ENCODE assay signal across 20 mouse cellular contexts in genomic region chr4:130882762-130883161, GRCm38 (mm10). TPM values are rescaled to one million over a fixed set of nuclear protein-coding genes. Genes with fewer than 3 reads are reported as not detected.
DNase-seq lines count a peak whose midpoint lies in the region; ATAC-seq lines count a peak whose summit lies in the region.
"Had no signal": no experiment of that assay in that cellular context is flagged by ENCODE, and none has a peak within 500 bp of the region (broad histone marks: within the 10 kb centered on the region; RNA-seq: fewer than 3 reads in every experiment).

No protein-coding gene starts in this region.

- peaks cover 9% of the 10 kb centered on the region for H3K27me3 ChIP-seq in heart, embryonic 13.5 days (replicated peaks)

- no peaks in the 10 kb centered on the region for H3K36me3 ChIP-seq in heart, embryonic 13.5 days
- H3K36me3 ChIP-seq: embryonic facial prominence, embryonic 13.5 days; embryonic facial prominence, embryonic 15.5 days; forebrain, embryonic 10.5 days; forebrain, embryonic 12.5 days had no signal

- H3K9me3 ChIP-seq in heart, embryonic 13.5 days = no peaks in the 10 kb centered on the region
- H3K9me3 ChIP-seq: embryonic facial prominence, embryonic 13.5 days; embryonic facial prominence, embryonic 15.5 days; forebrain, embryonic 10.5 days; forebrain, embryonic 12.5 days had no signal

- no peak overlapping the region for H3K27ac ChIP-seq in heart, embryonic 13.5 days (replicated peaks)
- H3K27ac ChIP-seq: embryonic facial prominence, embryonic 13.5 days; embryonic facial prominence, embryonic 15.5 days; forebrain, embryonic 10.5 days; forebrain, embryonic 12.5 days had no signal

- DNase-seq in adrenal gland, postnatal 14 days = peak; percentile 21
- no peak for DNase-seq in adrenal gland, postnatal 25 days
- no peak for DNase-seq in heart, postnatal 36 days
- DNase-seq in ovary, adult 18-20 months (ENCODE audit: low spot score) = peak; percentile 57
- no peak for DNase-seq in ovary, postnatal 14 days (ENCODE audit: low spot score)
- DNase-seq: cerebellum, adult 11 months; cerebellum, adult 18-20 months; cerebellum, adult 8-10 months; cerebellum, adult 9-11 months; cerebellum, postnatal 14 days; cerebellum, postnatal 36 days; embryo, embryonic 11 days had no signal

- no peak overlapping the region for H3K4me3 ChIP-seq in heart, embryonic 13.5 days
- H3K4me3 ChIP-seq: embryonic facial prominence, embryonic 13.5 days; embryonic facial prominence, embryonic 15.5 days; erythroblast, embryonic 14.5 days; forebrain, embryonic 10.5 days; forebrain, embryonic 12.5 days had no signal

- H3K4me1 ChIP-seq in heart, embryonic 13.5 days = peaks cover 31% of the 10 kb centered on the region

- ATAC-seq in heart, embryonic 13.5 days (ENCODE audit: extremely low read depth, insufficient number of reproducible peaks, low FRiP score, low TSS enrichment) = no peak
- ATAC-seq: forebrain, embryonic 14.5 days; forebrain, embryonic 16.5 days had no signal

- 0 out of 2 replicates have a peak overlapping the region, but pooled peaks have one; percentile 15 for H3K9ac ChIP-seq in heart, embryonic 13.5 days
- H3K9ac ChIP-seq: embryonic facial prominence, embryonic 13.5 days; embryonic facial prominence, embryonic 15.5 days; forebrain, embryonic 12.5 days had no signal

- no peak overlapping the region for H3K4me2 ChIP-seq in heart, embryonic 13.5 days
- H3K4me2 ChIP-seq: embryonic facial prominence, embryonic 13.5 days; embryonic facial prominence, embryonic 15.5 days; forebrain, embryonic 12.5 days had no signal

- WGBS in heart, embryonic 13.5 days = 32% methylated on average over 15 of the region's 15 CpGs

- intact Hi-C loops in heart, postnatal 36 days (cut with DNase I) = loop anchor here (10.0 kb wide), 1 partner anchor 538 kb away; no protein-coding TSS in a partner anchor

RNA-seq across cellular contexts. Expression of gene Laptm5, which starts 30.2 kb away (rescaled TPM):
- total RNA-seq in adrenal gland, postnatal 14 days (2021) = 15.2 and 52.4 TPM in 2 replicates
- 12.1 and 13.6 TPM in 2 replicates for total RNA-seq in adrenal gland, postnatal 25 days (2021)
- polyA plus RNA-seq in heart, embryonic 13.5 days (2015; fragmentation: Nextera tagmentation; extraction: Ambion mirVana) = 20.1 and 25.9 TPM in 2 replicates
- 10 to 100 TPM; 20.7 to 27.1 TPM for total RNA-seq in heart, postnatal 36 days (2021)

Comparison
In these comparisons a context has a peak if more than half of its experiments do, and no peak if none do; other contexts are left out.
1. DNase-seq: peak in adrenal gland, postnatal 14 days (single experiment) and ovary, adult 18-20 months (single experiment); none in adrenal gland, postnatal 25 days (single experiment), heart, postnatal 36 days (0 of 2) and ovary, postnatal 14 days (single experiment).